Mouse (Mus musculus) small intestine, adult 2 months (tissue): Measurements from ENCODE around the gene Gtf2a2. TPM values are rescaled to one million over a fixed set of nuclear protein-coding genes. Genes with fewer than 3 reads are reported as not detected.

Source experiments
- H3K27ac ChIP-seq: fragments of 200-500 bp; 2 replicates; pipeline ENCODE4 v1.5.1; 2012; ENCODE audit warnings: low read depth, low read length, control low read depth, inconsistent platforms; ENCODE audit not compliant: insufficient read depth
- H3K27me3 ChIP-seq: fragments of 200-500 bp; 2 replicates; pipeline ENCODE4 v1.6.1; 2012; ENCODE audit warnings: mild to moderate bottlenecking, moderate library complexity, low read length, inconsistent platforms; ENCODE audit not compliant: control insufficient read depth, insufficient read depth
- H3K36me3 ChIP-seq: fragments of 200-500 bp; 2 replicates; pipeline ENCODE4 v1.6.1; 2012; ENCODE audit warnings: mild to moderate bottlenecking, low read length, control low read depth, inconsistent platforms; ENCODE audit not compliant: control insufficient read depth, insufficient read depth
- H3K4me1 ChIP-seq: fragments of 200-500 bp; 2 replicates; pipeline ENCODE4 v1.6.1; 2012; ENCODE audit warnings: low read length, inconsistent platforms, mixed read lengths; ENCODE audit not compliant: control insufficient read depth, insufficient read depth, insufficient read length
- H3K4me3 ChIP-seq: fragments of 200-500 bp; 2 replicates; pipeline ENCODE4 v1.5.1; 2012; ENCODE audit warnings: low read depth, mild to moderate bottlenecking, control low read depth, inconsistent platforms, low read length, moderate library complexity
- CTCF ChIP-seq: fragments of 200-500 bp; IDR thresholded peaks from 2 replicates; pipeline ENCODE4 v1.5.1; 2012; ENCODE audit warnings: low read depth, mild to moderate bottlenecking, control low read depth, inconsistent platforms, low read length, moderate library complexity, mixed read lengths; ENCODE audit not compliant: insufficient replicate concordance, insufficient read length; ENCODE audit errors: extremely low read depth
- POLR2A ChIP-seq: fragments of 200-500 bp; IDR thresholded peaks from 2 replicates; pipeline ENCODE4 v1.6.1; 2012; ENCODE audit warnings: low read depth, mild to moderate bottlenecking, control low read depth, inconsistent platforms, low read length, moderate library complexity
- WGBS: fragments of 180-500 bp; shearing (Covaris S2); methylation state at CpG from one replicate; pipeline ENCODE4 v1.1.7; 2018; 5-methylcytosine and 5-hydroxymethylcytosine counted together
- polyA plus RNA-seq: library from polyadenylated mRNA; depleted of rRNA; stranded (reverse); fragments of >200 nt; gene quantifications from 2 replicates; pipeline ENCODE4 v1.2.3, GENCODE M21; 2012; rRNA removed

The Gtf2a2 gene
- polyA plus RNA-seq, 1 experiment, result 9.2 TPM

DNA sequence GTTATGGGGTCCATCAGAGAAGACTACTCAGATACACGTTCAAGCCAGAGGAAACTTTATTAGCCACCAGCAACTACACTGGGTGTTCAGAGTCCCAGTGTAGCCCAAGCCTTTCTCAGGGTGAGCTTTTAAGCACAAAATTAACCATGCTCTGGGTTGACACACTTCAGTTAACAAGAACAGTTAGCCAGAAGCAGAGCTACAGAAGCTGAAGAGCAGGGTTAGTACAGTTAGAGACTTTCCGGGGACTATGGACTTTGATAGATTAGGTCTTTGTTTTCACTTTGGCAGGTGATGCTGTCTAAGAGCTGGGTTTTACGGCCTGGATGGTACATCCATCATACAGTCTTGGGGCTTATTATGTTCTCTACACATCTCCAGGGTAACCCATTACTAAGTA lies 40.4 kb downstream of the Gtf2a2 start:
- Histone ChIP-seq H3K36me3 (no peaks in the 10 kb centered on the region), H3K4me1 (peaks cover 30% of the 10 kb centered on the region; the same call in 1 of the 2 replicates), H3K27me3 (no peaks in the 10 kb centered on the region), H3K27ac (peak overlapping the region; percentile 34; the same call in 1 of the 2 replicates), H3K4me3 (no peak overlapping the region)
- 35% methylated on average over 3 of the region's 3 CpGs for WGBS
- no peak for TF ChIP-seq POLR2A
- no peak for TF ChIP-seq CTCF

- H3K27me3 ChIP-seq, result no peaks in the 10 kb centered on the region
Measured at GRCm38 (mm10) chr9:70053411-70053810, 41.1 kb downstream of the Gtf2a2 start.

DNA sequence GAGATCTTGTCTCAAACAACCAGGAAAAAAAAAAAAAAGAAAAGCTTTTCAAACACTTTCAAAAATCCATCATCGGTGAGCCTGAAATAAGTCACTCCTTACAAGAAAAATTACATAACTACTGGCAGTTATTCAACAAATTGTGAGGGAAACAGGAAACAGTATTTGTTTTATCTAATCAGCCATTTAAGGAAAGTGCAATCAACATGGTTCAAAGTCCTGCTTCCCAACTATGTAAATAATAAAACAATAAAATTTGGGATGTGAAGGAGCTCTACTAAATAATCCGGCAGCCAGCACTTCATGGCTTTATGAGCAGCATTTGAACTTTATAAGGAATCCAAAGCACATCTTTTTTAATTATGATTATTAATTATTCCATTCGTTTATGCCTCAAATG lies 49.7 kb downstream of the Gtf2a2 start:
- TF ChIP-seq POLR2A (no peak), CTCF (no peak)
- no peaks in the 10 kb centered on the region for H3K36me3 ChIP-seq
- H3K4me3 ChIP-seq, result no peak overlapping the region
- H3K4me1 ChIP-seq, result peaks cover 12% of the 10 kb centered on the region; the same call in 1 of the 2 replicates
- peak overlapping the region; percentile 50 for H3K27ac ChIP-seq
- 16% methylated on average over 3 of the region's 3 CpGs for WGBS
- no peaks in the 10 kb centered on the region for H3K27me3 ChIP-seq

More at GRCm38 (mm10) chr9:70053411-70053810, 41.1 kb downstream of the Gtf2a2 start:
- H3K4me1 ChIP-seq, result peaks cover 25% of the 10 kb centered on the region; the same call in 1 of the 2 replicates
- 25% methylated on average over 3 of the region's 3 CpGs for WGBS
- peak overlapping the region; percentile 54; the same call in 1 of the 2 replicates for H3K27ac ChIP-seq
- H3K36me3 ChIP-seq, result no peaks in the 10 kb centered on the region
- TF ChIP-seq CTCF (no peak), POLR2A (no peak)
- no peak overlapping the region for H3K4me3 ChIP-seq

GRCm38 (mm10) chr9:70067497-70067896 lies 55.1 kb downstream of the Gtf2a2 start:
- no peaks in the 10 kb centered on the region for H3K36me3 ChIP-seq
- no peak overlapping the region for H3K4me3 ChIP-seq
- no peaks in the 10 kb centered on the region for H3K27me3 ChIP-seq
- H3K4me1 ChIP-seq, result peaks cover 15% of the 10 kb centered on the region; the same call in 1 of the 2 replicates
- 39% methylated on average over 3 of the region's 3 CpGs for WGBS
- H3K27ac ChIP-seq, result no peak overlapping the region
- no peak for TF ChIP-seq CTCF
- no peak for TF ChIP-seq POLR2A

DNA sequence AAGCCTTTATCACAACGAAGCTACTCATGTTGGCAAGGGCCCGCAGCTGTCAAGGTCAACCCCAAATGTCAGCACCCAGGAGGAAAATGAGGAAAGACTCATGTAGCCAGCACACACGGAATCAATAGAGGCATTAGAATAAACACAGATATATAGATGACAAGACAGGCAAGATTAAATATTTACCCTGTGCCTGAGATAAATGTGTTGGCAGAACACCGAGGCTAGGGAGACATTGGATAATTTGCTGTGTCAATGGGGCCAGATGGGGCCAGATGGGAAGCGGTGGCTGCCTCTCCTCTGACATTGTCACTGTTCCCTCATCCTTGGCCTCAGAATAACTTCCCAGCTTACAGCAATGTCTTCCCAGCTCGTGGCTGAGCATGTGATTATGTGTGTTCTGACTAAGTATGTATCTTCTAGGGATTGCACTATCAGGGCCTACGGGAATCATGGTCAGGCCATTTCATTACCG lies 57.6 kb downstream of the Gtf2a2 start:
- peaks cover 14% of the 10 kb centered on the region; the same call in 1 of the 2 replicates for H3K4me1 ChIP-seq
- H3K36me3 ChIP-seq, result no peaks in the 10 kb centered on the region
- peak overlapping the region; percentile 92 for H3K27ac ChIP-seq
- TF ChIP-seq POLR2A (no peak), CTCF (no peak)
- no peaks in the 10 kb centered on the region for H3K27me3 ChIP-seq
- H3K4me3 ChIP-seq, result no peak overlapping the region
- 13% methylated on average over 8 of the region's 8 CpGs for WGBS

DNA sequence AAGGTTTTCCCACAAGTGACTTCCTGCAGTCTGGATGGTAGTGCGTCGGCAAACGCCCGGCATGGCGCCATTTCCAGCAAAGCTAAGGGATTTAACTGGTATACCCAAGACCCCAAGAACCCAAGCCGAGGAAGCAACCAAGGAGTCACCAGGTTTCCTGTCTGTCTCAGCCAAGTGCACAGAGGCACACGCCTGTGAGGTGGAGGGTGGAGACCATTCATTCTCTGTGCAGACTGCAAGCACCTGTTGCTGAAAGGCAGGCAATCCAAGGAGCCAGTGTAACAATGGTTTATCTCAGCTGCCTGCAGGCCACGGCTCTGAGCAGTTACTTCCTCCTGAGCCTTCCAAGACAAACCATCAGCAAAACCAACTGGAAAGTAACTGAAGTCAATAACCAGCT lies 60.0 kb downstream of the Gtf2a2 start:
- H3K27me3 ChIP-seq, result no peaks in the 10 kb centered on the region
- H3K4me3 ChIP-seq, result peak overlapping the region; percentile 20
- peak overlapping the region; percentile 80 for H3K27ac ChIP-seq
- no peak for TF ChIP-seq CTCF
- 35% methylated on average over 8 of the region's 8 CpGs for WGBS
- no peaks in the 10 kb centered on the region for H3K36me3 ChIP-seq
- H3K4me1 ChIP-seq, result peaks cover 14% of the 10 kb centered on the region; the same call in 1 of the 2 replicates

Other genes starting within 250 kb of the Gtf2a2 start
- gene Bnip2, start 23.1 kb upstream of the Gtf2a2 start, polyA plus RNA-seq, result 4.1 and 5.7 TPM in 2 replicates
- 5.6 and 9.8 TPM in 2 replicates for gene Gcnt3, start 25.5 kb downstream of the Gtf2a2 start, polyA plus RNA-seq
- gene Fam81a, start 130.0 kb downstream of the Gtf2a2 start, polyA plus RNA-seq, result 0.03 and 0.58 TPM in 2 replicates
- gene Myo1e, start 194.8 kb downstream of the Gtf2a2 start, polyA plus RNA-seq, result 7.1 and 19.5 TPM in 2 replicates